Mouse (Mus musculus) mature B cell (primary cell): ENCODE data around the gene Slc25a27.

Source experiments
- in situ Hi-C: fragments of 300-500 bp; cut with MboI; formaldehyde crosslinking; loops from 2 replicates; pipeline ENCODE4 v1.14.3; 2019

The Slc25a27 gene

GRCm38 (mm10) chr17:43646925-43647324, 20.1 kb downstream of the Slc25a27 start:
- in situ Hi-C loops, result no loop called here

- in situ Hi-C loops, result no loop called here
These were observed 21.9 kb downstream of the Slc25a27 start for GRCm38 (mm10) chr17:43645136-43645535.

- in situ Hi-C loops, result no loop called here
These were observed 22.6 kb downstream of the Slc25a27 start for GRCm38 (mm10) chr17:43644375-43644774.

- in situ Hi-C loops, result no loop called here
These were observed 23.8 kb downstream of the Slc25a27 start for GRCm38 (mm10) chr17:43643191-43643590.

GRCm38 (mm10) chr17:43640825-43641224, 26.2 kb downstream of the Slc25a27 start:
- in situ Hi-C loops, result no loop called here

GRCm38 (mm10) chr17:43637146-43637545, 29.9 kb downstream of the Slc25a27 start:
- in situ Hi-C loops, result no loop called here

- in situ Hi-C loops, result no loop called here
These were observed 36.6 kb downstream of the Slc25a27 start for GRCm38 (mm10) chr17:43630427-43630760.

GRCm38 (mm10) chr17:43629496-43630426, 37.3 kb downstream of the Slc25a27 start, which contains the start of gene Tdrd6:
Tdrd6 (minus strand) TSS chr17:43630299.
- in situ Hi-C loops, result no loop called here

- in situ Hi-C loops, result no loop called here
These were observed 38.0 kb downstream of the Slc25a27 start for GRCm38 (mm10) chr17:43629026-43629495.

- in situ Hi-C loops, result no loop called here
These were observed 38.8 kb downstream of the Slc25a27 start for GRCm38 (mm10) chr17:43628246-43628645.

- in situ Hi-C loops, result loop anchor here (25.0 kb wide), 1 partner anchor 360 kb away; the partner anchor contains the start of gene Adgrf1
These were observed 44.9 kb downstream of the Slc25a27 start for GRCm38 (mm10) chr17:43622076-43622475.

- in situ Hi-C loops, result loop anchor here (10.0 to 25.0 kb wide), 2 partner anchors 104 to 357 kb away; partner anchors contain the start of gene Adgrf1
These were observed 47.9 kb downstream of the Slc25a27 start for GRCm38 (mm10) chr17:43619156-43619555.

GRCm38 (mm10) chr17:43612221-43612620, 54.8 kb downstream of the Slc25a27 start:
- in situ Hi-C loops, result loop anchor here (10.0 to 25.0 kb wide), 2 partner anchors 97 to 350 kb away; partner anchors contain the start of gene Adgrf1

- in situ Hi-C loops, result loop anchor here (10.0 to 25.0 kb wide), 2 partner anchors 97 to 349 kb away; partner anchors contain the start of gene Adgrf1
These were observed 55.4 kb downstream of the Slc25a27 start for GRCm38 (mm10) chr17:43611586-43611985.

GRCm38 (mm10) chr17:43606704-43607103, 60.3 kb downstream of the Slc25a27 start:
- in situ Hi-C loops, result loop anchor here (25.0 kb wide), 1 partner anchor 344 kb away; the partner anchor contains the start of gene Adgrf1

GRCm38 (mm10) chr17:43598706-43599105, 68.3 kb downstream of the Slc25a27 start:
- in situ Hi-C loops, result no loop called here

GRCm38 (mm10) chr17:43597742-43598141, 69.3 kb downstream of the Slc25a27 start:
- in situ Hi-C loops, result no loop called here

- in situ Hi-C loops, result no loop called here
These were observed 74.4 kb downstream of the Slc25a27 start for GRCm38 (mm10) chr17:43592296-43593291.
